Mouse (Mus musculus): ENCODE results near the gene Crispld2. TPM values are rescaled to one million over a fixed set of nuclear protein-coding genes. Genes with fewer than 3 reads are reported as not detected.
A peak's percentile ranks its signal among the peaks of the same experiment; 100 is the strongest.

Crispld2 gene
- total RNA-seq, 2 experiments from 2014 or later: 11.2 to 13.1 TPM

DNA sequence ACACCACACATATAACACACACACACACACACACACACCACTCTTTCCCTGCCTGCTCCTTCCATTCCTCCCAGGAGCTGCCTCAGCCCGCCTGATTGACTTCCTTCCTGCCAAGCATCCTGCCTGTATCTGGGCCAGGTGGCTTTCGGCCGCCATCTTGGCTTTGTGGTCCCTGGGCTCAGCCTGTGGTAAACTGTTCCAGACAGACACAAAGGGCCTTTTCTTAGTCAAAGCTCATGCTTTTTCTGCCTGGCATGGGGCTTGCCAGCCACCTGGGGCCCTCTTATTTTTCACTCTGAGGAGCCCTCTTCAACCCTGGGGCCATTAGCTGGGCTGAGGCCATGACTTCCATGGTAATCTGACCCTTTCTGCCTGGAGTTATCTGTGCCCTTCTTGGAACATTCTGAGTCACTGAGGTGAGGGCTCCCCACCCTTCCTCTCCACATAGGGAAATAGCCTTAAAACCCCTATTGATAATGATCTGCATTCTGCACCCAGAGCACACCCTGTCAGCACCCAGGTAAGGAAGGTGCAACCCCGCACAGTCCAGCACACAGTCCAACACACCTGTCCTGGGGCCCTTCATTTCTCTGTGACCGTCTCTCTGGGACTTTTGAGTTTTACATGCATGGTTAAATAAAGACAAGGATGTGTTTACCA is 40.4 kb downstream of the Crispld2 start:
- no peak for DNase-seq (ENCODE audit: low spot score)

DNA sequence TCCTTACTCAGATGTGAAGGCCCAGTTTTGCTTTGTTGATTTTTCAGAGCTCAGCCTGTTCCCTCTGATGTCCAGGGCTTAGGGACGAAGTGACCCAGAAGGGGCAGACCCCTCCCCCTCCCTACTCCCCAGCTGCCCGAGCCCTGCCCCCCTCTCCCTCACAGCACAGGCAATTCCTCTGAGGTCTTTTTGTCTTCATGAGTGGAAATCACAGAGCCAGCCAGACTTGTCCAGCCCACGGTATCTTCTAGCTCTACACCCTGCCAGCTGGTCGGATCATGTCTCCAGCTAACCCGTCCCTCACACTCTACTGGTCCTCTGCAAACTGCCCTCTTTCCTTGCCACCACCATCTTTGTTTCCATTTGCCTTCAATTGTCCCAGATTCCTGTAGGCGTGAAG is 42.2 kb downstream of the Crispld2 start:
- no peak for DNase-seq (ENCODE audit: low spot score)

DNA sequence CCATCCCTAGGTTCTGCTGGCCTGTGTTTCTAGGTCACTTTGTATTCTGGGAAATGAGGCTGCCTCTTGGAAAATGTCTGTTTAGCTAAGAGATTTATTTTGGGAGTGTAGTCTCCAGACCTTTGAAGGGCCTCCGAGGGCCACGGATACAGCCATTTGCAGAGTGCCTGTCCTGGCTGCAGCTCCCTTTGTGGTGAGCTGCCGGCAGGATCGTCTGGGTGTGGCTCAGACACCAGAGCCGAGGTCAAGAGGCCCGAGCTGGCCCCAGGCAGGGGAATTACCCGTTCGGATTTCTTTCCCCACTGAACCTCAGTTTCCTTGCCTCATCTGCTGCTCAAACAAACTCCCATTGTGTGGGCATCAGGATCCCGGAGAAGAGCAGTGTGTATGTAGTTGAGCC is 43.9 kb downstream of the Crispld2 start:
- peak; percentile 67 for DNase-seq (ENCODE audit: low spot score)

DNA sequence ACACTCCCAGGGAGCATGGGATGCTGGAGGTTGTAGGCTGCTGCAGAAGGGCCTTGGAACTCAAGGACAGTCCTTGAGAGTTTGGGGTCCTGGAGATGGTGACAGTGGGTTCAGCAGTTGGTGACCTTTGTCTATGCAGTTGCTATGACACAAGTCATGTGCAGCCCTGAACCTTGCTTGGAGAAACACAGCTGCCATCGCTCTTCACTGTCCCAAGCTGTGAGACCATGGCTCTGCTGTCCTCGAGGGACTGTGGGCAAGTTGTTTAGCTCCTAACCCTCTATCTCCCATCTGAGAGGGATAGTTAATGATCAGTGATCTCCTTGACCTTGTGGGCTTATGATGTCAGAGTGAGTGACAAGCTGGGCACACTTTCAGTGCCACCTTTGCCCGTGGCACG is 44.3 kb downstream of the Crispld2 start:
- DNase-seq (ENCODE audit: low spot score): no peak

DNA sequence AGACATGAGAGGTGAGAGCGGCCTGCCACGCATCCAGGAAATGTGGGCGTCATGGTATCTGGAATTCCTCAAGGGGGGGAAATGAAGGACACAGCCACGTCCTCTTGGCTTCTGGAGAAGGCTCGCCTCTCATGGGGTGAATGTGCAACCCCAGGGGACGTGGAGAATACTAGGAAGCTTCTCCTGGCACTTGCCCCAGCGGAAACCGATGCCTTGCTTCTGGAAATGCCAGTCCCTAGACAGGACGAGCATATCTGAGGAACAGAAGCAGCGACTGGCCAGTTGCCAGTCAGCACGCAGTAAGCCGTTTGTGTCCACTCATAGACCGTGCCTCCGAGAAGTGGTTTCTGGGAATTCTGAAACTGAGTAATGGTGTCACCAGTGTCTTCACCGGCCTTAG is 45.0 kb downstream of the Crispld2 start:
- DNase-seq (ENCODE audit: low spot score): peak; percentile 36

DNA sequence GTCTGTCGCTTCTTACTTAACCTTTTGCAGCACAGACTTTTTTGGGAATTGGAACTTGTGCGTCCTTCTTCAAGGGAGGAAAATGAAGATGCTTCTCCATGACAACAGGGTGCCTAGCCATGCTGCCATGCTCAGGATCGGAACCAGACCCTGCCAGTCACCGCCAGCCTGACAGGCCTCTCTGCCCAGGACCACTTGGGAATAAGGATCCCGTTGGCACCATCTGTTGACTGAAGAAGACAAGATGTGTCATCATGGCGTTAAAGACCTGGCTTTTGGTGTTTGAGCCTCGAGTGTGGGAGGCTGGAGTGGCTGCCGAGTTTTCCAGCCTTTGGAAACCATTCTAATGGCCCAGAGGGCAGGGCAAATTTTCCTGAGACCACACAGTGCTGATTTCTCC is 45.4 kb downstream of the Crispld2 start:
- DNase-seq (ENCODE audit: low spot score): no peak

DNA sequence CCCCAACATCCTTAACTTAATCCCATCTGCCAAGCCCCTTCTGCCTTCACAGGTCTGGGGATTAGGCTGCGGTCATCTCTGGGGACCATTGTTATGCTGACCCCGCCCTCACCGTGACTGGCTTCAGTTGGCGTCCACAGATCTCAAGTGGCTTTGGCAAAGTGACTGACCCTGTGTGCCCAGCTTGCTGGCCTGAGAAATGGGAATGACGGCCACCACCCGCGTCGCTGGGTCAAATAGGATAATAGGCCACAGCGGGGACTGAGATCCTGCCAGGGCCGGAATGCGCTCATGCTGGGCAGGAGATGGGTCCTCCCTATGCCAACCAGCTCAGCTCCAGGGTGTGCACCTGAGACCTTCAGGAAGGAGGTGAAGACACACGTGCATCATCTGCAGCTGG is 46.5 kb downstream of the Crispld2 start:
- no peak for DNase-seq (ENCODE audit: low spot score)

DNA sequence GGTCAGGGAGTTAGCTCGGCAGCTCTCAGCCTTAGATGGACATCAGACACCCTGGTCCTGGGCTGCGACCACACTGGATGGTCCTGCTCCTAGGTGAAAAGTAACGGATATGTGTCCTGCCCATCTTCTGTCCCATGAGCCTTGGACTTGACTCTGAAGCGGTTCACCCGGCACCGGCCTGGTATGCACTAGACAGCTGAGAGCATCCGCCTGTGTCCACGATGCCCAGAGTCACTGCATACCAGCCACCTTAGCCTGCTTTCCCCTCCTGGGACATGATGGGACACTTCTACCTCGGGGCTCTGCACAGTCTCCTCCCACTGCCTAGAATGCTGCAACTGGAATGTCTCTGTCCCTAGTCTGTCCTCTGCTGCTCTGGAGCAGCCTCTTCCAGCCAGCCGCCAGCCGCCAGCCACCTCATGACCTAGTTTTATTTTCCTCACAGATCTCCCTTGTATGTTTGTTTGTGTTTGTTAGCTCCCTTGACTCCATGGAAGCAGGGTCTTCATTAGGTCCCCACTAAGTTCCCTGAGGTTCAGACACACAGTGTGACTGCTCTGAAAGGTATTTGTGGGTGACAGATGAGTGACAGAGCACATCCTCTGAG is 47.2 kb downstream of the Crispld2 start:
- no peak for DNase-seq (ENCODE audit: low spot score)

DNA sequence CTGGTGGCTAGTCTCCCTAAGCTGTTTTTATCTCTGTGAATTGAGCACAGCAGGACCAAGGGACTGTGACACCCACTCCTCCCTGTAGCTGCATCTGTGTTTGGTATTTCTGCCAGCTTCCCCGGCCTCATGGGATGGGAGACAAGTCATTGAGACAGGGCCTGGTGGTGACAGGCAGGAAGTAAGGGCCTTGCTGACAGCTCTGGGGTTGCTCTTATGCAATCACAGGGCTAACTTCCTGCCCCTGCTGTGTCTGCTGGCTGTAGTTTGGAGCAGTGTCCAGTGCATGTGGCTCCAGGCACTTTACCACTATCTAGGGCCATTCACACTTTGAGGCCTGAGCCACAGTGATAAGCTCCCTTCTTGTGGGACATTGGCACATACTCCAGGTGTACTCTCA is 48.6 kb downstream of the Crispld2 start:
- no peak for DNase-seq (ENCODE audit: low spot score)

DNA sequence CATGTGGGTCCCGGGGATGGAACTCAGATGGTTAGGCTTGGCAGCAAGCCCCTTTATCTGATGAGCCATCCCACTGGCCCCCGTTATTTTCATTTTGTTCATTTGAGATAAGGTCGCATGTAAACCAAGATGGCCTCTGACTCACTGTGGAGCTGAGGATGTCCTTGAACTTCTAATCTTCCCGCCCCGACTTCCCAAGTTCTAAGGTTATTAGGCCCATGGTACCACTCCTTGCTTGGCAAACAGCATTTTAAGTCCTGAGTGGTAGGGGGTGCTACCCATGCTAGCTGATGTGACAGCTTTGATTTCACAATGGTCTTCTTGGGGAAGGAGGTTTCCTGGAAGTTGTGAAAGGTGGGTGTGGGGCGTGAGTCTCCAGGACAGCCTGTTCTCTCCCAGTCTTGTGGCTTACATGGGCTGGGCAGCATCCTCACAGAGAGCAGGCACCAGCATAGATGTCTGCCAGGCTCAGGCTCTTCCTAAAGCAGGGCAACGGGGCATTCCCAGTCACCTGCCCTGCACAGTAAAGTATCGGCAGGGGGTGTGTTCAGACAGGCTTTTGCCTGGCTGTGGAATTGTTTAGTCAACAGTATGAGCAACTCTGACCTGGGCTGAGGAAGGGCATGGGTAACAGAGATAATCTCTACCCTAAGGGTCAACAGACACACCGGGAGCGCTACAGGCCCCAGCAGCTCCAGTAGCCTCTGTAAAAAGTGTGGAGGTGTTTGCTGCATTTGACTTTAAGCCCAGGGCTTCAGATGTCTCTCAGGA is 50.5 kb downstream of the Crispld2 start:
- no peak for DNase-seq (ENCODE audit: low spot score)

DNA sequence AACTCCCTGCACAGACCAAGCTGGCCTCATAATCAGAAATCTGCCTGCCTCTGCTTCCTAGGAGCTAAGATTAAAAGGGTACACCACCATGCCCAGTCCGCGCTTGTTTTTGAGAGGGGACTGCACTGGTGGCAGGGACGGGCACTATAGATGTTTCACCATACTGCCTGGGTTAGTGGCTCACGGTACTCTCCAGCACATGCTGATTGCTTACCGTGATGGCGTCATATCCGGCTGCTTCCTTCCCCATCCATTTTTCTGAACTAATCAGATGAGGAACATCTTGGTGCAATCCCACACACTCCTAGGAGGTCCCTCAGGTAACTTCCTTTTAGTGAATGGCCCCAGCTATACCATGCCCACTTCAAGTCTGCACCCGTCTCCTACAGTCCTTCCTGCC is 52.7 kb downstream of the Crispld2 start:
- no peak for DNase-seq (ENCODE audit: low spot score)

DNA sequence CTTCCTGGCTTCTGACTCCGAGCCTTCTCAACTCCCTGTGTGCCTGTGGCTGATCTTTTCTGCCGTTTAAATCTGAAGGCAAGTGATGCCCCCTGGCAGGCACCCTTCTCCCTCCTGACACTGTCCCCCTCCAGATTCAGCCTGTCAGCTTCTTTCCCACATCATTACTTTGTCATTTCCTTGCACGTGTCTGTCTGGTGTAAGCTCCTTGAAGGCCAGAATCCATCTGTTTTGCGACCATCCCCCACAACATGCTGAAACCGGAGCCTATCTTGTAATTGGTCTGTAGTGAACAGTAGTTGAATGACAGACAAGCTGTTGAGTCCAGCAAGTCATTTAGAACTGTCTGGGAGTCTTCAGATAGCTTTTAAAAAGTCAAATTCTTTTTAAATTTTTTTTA is 53.2 kb downstream of the Crispld2 start:
- no peak for DNase-seq (ENCODE audit: low spot score)

DNA sequence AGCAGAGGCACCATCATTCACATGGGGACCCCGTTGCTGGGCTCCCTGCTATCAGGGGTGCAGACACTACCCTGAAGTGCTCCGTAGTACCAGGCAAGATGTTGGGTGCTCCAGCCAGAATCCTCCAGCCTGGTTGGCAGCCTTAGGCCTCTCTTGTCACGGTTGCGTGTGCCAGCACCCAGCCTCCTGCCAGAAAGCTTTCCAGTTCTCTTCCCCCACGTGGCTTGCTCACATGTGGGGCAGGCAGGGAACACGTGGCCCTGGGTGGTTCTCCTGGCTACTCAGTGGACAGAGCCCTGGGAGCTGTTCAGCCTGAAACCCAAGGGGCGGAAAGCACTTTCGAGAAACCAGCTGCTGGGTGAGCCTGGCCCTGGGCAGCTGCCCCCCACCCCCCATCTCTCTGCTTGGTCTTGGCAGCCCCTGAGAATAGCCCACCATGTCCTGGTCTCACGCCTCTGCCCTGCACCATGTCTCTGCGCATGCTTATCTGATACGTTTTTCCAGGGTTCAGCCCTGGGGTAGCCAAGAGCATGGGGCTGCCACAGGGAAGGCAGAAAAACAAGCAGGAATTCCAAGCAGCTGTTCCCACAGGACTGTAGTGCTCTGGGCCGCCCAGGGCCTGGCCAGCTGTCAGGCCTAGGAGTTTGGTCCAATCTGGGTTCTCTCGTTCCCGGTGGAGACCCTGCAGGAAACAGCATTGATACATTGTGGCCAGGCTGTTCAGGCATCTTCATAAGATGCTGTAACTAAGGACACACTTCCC is 54.2 kb downstream of the Crispld2 start:
- DNase-seq (ENCODE audit: low spot score): peak; percentile 96

DNA sequence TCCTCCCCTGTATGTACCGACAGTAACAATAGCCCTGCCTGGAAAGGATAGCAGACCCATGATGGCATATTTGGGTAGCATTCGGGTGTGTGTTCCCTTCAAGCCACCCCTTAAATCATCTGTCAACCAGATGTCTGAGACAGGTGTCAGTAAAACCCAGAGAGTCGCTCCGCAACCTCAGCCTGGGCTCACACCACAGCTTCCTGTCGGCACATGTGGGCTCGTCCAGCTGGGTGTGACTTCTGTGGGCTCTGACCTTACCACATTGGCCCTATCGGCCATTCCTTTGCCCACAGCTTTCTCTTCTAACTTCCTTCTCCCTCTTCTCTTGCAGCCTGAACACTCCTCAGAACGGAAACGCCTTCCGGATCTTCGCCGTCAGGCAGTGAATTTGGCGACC is 57.7 kb downstream of the Crispld2 start:
- DNase-seq (ENCODE audit: low spot score): no peak

DNA sequence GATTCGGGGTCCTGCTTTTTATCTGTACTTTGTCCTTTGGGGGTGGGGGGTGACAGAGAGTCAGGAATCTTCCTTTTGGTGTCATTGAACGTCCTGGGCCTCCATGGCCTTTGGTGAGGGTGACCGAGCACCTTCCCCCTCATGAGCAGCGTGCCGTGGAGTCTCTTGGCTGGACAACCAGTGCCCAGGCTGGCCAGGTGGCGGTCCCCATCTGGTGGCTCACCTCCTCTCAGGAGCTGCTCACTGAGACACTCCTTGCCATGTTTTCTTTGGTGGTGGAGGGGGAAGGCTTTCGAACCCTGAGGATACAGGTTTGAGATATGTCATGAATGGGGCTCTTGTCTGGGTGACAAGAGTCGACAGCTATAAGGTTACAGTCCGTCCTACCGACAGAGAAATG is 58.1 kb downstream of the Crispld2 start:
- DNase-seq (ENCODE audit: low spot score): no peak

DNA sequence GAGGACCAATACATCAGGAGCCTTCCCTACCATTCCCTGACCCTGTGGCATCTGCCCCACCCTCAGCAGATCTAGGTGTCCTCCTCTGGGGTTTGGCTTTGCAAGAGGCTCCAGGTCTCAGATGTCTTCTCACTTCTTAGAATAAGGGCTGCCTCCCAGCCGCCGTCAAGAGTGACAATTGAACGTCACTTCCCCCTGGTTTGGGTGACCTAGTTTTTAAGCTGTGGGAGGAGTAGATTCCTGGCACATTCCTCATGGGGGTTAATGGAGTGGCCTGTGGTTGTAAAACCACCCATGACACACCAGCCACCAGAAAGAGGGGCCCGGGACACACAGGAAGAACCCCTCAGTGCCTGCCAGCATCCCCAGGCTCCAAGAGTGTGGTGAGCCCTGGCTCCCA is 58.8 kb downstream of the Crispld2 start:
- no peak for DNase-seq (ENCODE audit: low spot score)

DNA sequence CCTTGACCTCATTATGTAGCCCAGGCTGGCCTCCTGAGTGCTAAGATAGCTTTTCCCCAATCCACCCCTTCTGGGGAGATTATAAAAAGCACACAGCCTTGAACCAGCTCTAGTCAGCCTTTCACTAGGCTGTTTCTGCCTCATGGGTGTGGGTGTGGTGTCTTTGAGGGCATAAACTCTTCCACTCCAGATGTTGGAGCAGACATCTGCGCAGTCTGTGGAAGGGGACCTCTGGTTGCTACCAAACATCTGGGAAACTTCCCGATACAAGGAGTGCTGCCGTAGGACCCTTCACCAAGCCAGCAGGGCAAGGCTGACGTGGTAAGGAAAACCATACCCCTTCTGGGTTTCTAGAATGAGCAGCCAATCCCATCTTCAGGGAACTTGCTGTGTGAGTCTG is 59.7 kb downstream of the Crispld2 start:
- DNase-seq (ENCODE audit: low spot score): no peak

DNA sequence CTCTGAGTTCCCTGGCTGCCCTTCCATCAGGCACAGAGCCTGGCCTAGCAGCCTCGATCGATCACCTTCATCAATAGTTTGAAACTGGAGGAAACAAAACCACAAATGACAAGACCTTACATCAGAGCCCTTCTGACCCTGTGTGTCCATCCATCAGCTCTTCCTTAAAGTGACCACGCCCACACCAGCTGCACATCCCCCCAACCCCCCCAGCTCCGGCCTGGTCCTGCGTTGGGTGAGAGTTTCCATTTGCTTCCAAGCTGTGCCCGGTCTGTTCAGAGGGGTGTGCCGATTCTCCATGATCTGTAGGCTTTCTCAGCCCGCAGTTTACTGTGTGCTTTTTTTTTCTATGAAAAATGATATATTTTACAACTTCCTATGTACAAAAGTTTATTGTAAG is 60.1 kb downstream of the Crispld2 start:
- no peak for DNase-seq (ENCODE audit: low spot score)

DNA sequence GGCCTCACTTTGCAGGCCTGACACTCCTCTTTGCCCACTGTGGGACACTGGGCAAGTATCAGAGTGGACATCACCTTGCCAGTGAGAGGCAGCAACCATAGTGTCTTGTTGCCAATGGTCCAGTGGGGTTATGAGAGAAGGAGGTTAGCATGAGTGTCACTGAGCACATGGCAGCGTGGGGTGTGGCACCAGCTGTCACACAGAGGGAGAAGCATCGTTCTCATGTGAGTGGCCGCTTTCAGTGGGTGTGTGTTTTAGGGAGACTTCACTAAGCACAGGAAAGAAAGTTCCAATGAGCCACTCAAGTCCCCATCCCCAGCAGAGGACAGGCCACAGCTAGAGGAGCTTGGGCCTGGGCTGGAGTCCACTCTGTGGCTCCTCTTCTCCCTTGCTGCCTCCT is 62.6 kb downstream of the Crispld2 start:
- DNase-seq (ENCODE audit: low spot score): no peak

DNA sequence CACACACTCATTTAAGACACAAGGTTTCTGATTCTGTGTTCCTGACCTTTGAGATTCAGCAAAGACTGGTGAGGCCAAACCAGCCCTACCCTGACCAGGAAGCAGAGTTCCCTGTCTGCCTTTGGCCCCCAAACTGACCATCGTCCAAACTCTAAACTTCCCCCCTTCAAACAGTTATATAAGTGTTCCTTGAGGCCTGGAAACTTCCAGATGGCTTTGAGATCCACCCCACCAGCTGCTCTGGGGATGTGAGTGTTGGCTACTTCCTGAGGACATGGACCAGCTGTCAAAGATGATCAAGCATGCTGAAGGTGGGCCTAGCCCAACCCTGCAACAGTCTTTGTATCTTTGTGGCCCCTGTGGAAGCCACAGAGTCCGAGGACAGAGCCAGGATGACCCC is 64.8 kb downstream of the Crispld2 start:
- DNase-seq (ENCODE audit: low spot score): no peak

DNA sequence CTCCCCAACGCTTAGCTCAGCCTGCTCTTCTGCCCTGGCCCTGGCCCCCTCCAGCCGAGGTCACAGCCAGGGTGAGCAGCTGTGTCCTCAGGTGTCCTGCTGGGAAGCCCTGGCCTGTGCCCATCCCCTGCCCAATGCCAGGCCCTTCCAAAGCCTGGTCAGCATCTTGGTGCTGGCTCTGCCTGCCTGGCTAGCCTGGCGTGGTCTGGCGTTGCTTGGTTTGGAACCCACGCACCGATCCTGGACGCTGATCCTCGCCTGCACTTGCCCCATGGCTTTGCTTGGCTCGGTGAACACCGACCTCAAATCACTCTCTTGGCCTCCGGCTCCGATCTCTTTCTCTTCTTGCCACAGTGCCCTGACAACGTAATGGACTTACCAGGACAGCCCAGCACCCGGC is 70.5 kb downstream of the Crispld2 start:
- peak; percentile 70 for DNase-seq (ENCODE audit: low spot score)

DNA sequence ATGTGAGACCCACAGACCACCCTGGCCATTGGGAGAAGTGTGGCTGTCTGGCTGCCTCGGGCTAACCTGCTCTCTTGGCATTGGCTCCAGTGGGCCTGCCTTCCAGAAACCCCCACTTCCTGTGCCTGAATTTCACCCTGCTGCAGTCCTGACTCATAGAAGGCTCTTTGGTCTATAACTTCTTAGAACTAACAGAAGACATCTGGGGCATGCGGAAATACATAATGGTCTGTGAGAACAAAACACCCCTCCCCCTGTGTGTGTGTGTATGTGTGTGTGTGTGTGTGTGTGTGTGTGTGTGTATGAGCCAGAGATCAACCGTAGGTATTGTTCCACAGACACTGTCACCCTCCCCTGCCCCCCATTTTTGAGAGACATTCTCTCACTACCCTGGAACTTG is 71.1 kb downstream of the Crispld2 start:
- DNase-seq (ENCODE audit: low spot score): no peak

Data from gastrocnemius, adult 18-20 months (tissue).